ENCODE assay signal across 9 mouse cellular contexts in genomic region chr19:34876676-34877075, GRCm38 (mm10). TPM values are rescaled to one million over a fixed set of nuclear protein-coding genes. Genes with fewer than 3 reads are reported as not detected.
DNase-seq lines count a peak whose midpoint lies in the region; ATAC-seq and TF ChIP-seq lines count a peak whose summit lies in the region.
"Had no signal": no experiment of that assay in that cellular context is flagged by ENCODE, and none has a peak within 500 bp of the region (broad histone marks: within the 10 kb centered on the region; RNA-seq: fewer than 3 reads in every experiment).

No protein-coding gene starts in this region.

- H3K4me1 ChIP-seq in heart, embryonic 12.5 days (replicated peaks) = peaks cover 18% of the 10 kb centered on the region
- H3K4me1 ChIP-seq in lung, postnatal 0 days (ENCODE audit: insufficient read depth, low read depth, low read length) = 0 out of 2 replicates have a peak, but pooled peaks cover 4% of the 10 kb centered on the region
- H3K4me1 ChIP-seq in liver, postnatal 0 days (ENCODE audit: insufficient read depth) = peaks cover 7% of the 10 kb centered on the region; the same call in 1 of the 2 replicates

- H3K36me3 ChIP-seq in heart, embryonic 12.5 days = no peaks in the 10 kb centered on the region
- H3K36me3 ChIP-seq in lung, postnatal 0 days (ENCODE audit: insufficient read depth, low read length) = no peaks in the 10 kb centered on the region
- H3K36me3 ChIP-seq in liver, postnatal 0 days (replicated peaks; ENCODE audit: insufficient read depth, low read length) = no peaks in the 10 kb centered on the region

- TF ChIP-seq EP300 in lung, postnatal 0 days (IDR thresholded peaks at IDR 0.05) = no peak
- peak; percentile 28; the same call in 1 of the 2 replicates for TF ChIP-seq EP300 in liver, postnatal 0 days (IDR thresholded peaks at IDR 0.05; ENCODE audit: low read depth)

- WGBS in heart, embryonic 12.5 days = 61% methylated on average over 7 of the region's 7 CpGs
- 50% methylated on average over 7 of the region's 7 CpGs for WGBS in lung, postnatal 0 days
- WGBS in liver, postnatal 0 days (ENCODE audit: insufficient replicate concordance) = 73% methylated on average over 7 of the region's 7 CpGs

- ATAC-seq in heart, embryonic 12.5 days (ENCODE audit: insufficient number of reproducible peaks, low FRiP score) = no peak
- no peak for ATAC-seq in lung, postnatal 0 days
- no peak for ATAC-seq in liver, postnatal 0 days

- H3K27me3 ChIP-seq in heart, embryonic 12.5 days (replicated peaks) = no peaks in the 10 kb centered on the region
- no peaks in the 10 kb centered on the region for H3K27me3 ChIP-seq in lung, postnatal 0 days (replicated peaks; ENCODE audit: insufficient read depth, low read length)
- no peaks in the 10 kb centered on the region for H3K27me3 ChIP-seq in liver, postnatal 0 days (ENCODE audit: insufficient read depth, low read length)

- no peak for DNase-seq in heart, postnatal 4 days
- no peak for DNase-seq in lung, postnatal 0 days (ENCODE audit: low spot score)
- DNase-seq in lung, adult 18-20 months = no peak
- peak; percentile 59 to 60 for DNase-seq in kidney, adult 8-10 months
- peak; percentile 56 for DNase-seq in liver, postnatal 0 days
- DNase-seq in ovary, postnatal 36 days (ENCODE audit: low spot score) = no peak
- no peak for DNase-seq in embryo, embryonic 11 days
- DNase-seq: cerebellum, adult 11 months had no signal

- 0 out of 2 replicates have a peak overlapping the region, but pooled peaks have one; percentile 8 for H3K4me3 ChIP-seq in heart, embryonic 12.5 days
- no peak overlapping the region for H3K4me3 ChIP-seq in lung, postnatal 0 days (ENCODE audit: low read depth, low read length)
- peak overlapping the region; percentile 89 for H3K4me3 ChIP-seq in liver, postnatal 0 days (ENCODE audit: low read depth, low read length)

- H3K9me3 ChIP-seq in heart, embryonic 12.5 days (replicated peaks) = no peaks in the 10 kb centered on the region
- H3K9me3 ChIP-seq in lung, postnatal 0 days (ENCODE audit: low read length) = no peaks in the 10 kb centered on the region
- H3K9me3 ChIP-seq in liver, postnatal 0 days (ENCODE audit: low read length) = no peaks in the 10 kb centered on the region

- no peak overlapping the region for H3K9ac ChIP-seq in heart, embryonic 12.5 days
- no peak overlapping the region for H3K9ac ChIP-seq in lung, postnatal 0 days (replicated peaks; ENCODE audit: low read depth)
- H3K9ac ChIP-seq in liver, postnatal 0 days (replicated peaks) = 0 out of 2 replicates have a peak overlapping the region, but pooled peaks have one; percentile 42

- H3K4me2 ChIP-seq in heart, embryonic 12.5 days = peak overlapping the region; percentile 40
- H3K4me2 ChIP-seq in lung, postnatal 0 days (replicated peaks; ENCODE audit: low read depth, low read length) = peak overlapping the region; percentile 91; the same call in 1 of the 2 replicates
- peak overlapping the region; percentile 94 for H3K4me2 ChIP-seq in liver, postnatal 0 days (ENCODE audit: low read depth, low read length)

- TF ChIP-seq CTCF in lung, postnatal 0 days (IDR thresholded peaks at IDR 0.05) = no peak
- TF ChIP-seq CTCF in liver, postnatal 0 days (IDR thresholded peaks at IDR 0.05; ENCODE audit: low read depth) = no peak

- H3K27ac ChIP-seq in heart, embryonic 12.5 days (ENCODE audit: poor library complexity, severe bottlenecking) = no peak overlapping the region
- H3K27ac ChIP-seq in lung, postnatal 0 days (ENCODE audit: low read length) = no peak overlapping the region
- H3K27ac ChIP-seq in liver, postnatal 0 days (ENCODE audit: low read depth) = peak overlapping the region; percentile 89

RNA-seq across cellular contexts. Expression of gene Pank1, which starts 2.6 kb away (rescaled TPM):
- 13.9 and 14.0 TPM in 2 replicates for polyA plus RNA-seq in heart, embryonic 12.5 days (2016; fragmentation: Nextera tagmentation; extraction: Ambion mirVana)
- 10 to 100 TPM; 27.3 to 29.0 TPM for total RNA-seq in heart, postnatal 4 days (2021)
- polyA plus RNA-seq in lung, postnatal 0 days (2015; fragmentation: Nextera tagmentation; extraction: Ambion mirVana) = 5.6 and 8.1 TPM in 2 replicates
- polyA plus RNA-seq in liver, postnatal 0 days (2015; fragmentation: Nextera tagmentation; extraction: Ambion mirVana) = 44.5 and 48.4 TPM in 2 replicates

RNA-seq across cellular contexts. Expression of gene Kif20b, which starts 45.5 kb away (rescaled TPM):
- polyA plus RNA-seq in heart, embryonic 12.5 days (2016; fragmentation: Nextera tagmentation; extraction: Ambion mirVana) = 40.5 and 43.4 TPM in 2 replicates
- 10 to 100 TPM; 19.7 to 23.2 TPM for total RNA-seq in heart, postnatal 4 days (2021)
- polyA plus RNA-seq in lung, postnatal 0 days (2015; fragmentation: Nextera tagmentation; extraction: Ambion mirVana) = 4.2 and 7.8 TPM in 2 replicates
- polyA plus RNA-seq in liver, postnatal 0 days (2015; fragmentation: Nextera tagmentation; extraction: Ambion mirVana) = 13.9 and 18.0 TPM in 2 replicates

Comparison
In these comparisons a context has a peak if more than half of its experiments do, and no peak if none do; other contexts are left out.
1. H3K4me2 ChIP-seq: peak in every context shown above with its lines; median percentile 94 in liver, postnatal 0 days; 91 in lung, postnatal 0 days; 40 in heart, embryonic 12.5 days.
2. DNase-seq: peak in kidney, adult 8-10 months (2 of 2) and liver, postnatal 0 days (single experiment); none in heart, postnatal 4 days (single experiment), lung, postnatal 0 days (single experiment), lung, adult 18-20 months (0 of 2), ovary, postnatal 36 days (single experiment) and embryo, embryonic 11 days (single experiment).